Mouse (Mus musculus) bone marrow, adult 2 months (tissue): Measurements from ENCODE around the gene Alg1.

Experiments used
- CTCF ChIP-seq: fragments of 200-500 bp; IDR thresholded peaks from 2 replicates; pipeline ENCODE4 v1.5.1; 2011; ENCODE audit warnings: low read length, control low read depth; ENCODE audit not compliant: control insufficient read depth, insufficient read depth
- POLR2A ChIP-seq: fragments of 200-500 bp; IDR thresholded peaks from 2 replicates; pipeline ENCODE4 v1.6.1; 2011; ENCODE audit warnings: low read depth, mild to moderate bottlenecking, control low read depth, low read length, borderline replicate concordance; ENCODE audit not compliant: control insufficient read depth

DNA sequence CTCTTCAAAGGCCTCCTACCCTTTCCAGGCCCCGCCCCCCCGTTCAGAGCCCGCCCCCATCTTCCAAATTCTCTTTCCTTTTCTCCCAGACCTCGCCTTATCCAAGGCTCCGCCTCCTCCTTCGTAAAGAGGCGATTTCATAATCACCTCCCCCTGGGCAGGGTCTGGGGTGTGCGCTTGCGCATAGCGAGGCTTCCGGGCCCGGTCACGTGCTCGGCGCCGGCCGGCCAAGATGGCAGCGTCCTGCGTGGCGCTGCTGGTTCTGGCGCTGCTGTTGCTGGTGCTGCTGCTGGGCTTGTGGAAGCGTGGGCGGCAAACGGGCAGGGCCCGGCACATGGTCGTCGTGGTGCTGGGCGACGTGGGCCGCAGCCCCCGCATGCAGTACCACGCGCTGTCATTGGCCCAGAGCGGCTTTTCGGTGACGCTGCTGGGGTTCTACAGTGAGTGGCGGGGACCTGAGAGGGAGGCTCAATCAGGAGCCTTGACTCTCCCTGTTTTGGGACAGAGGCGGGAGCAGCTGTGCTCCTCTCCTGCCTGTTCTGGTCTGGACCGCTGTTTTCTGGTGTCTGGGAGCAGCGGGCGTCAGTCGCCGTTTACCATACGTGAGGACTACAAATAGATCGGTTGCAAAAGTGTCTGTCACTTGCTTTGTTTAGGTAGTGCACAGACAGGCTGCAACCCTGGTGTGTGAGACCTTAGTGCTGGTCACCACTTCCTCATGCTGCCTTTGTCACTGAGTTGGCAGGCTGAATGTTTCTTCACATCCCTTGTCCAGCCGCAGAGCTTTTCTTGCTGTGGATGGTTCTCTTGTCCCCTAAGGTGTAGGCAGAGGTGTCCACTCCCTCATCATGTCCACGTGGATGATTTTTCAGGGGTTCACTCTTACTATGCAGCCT, at the start of gene Alg1:
- no peak for TF ChIP-seq CTCF
- TF ChIP-seq POLR2A, result peak; percentile 99
